Mouse (Mus musculus) cerebellum, adult 11 months (tissue): ENCODE measurements around the gene BC037034.
"Not testable (repeated sequence)": the region's sequence is repeated elsewhere in the genome, so short reads cannot be mapped to it uniquely, and the experiment has no call there.

Experiments
- DNase-seq: peaks from one replicate; pipeline ENCODE4 v3.0.0; 2022

BC037034 gene

GRCm38 (mm10) chr5:138260834-138261233, 3.0 kb downstream of the BC037034 start:
- no peak for DNase-seq

GRCm38 (mm10) chr5:138260051-138260450, 3.8 kb downstream of the BC037034 start:
- no peak for DNase-seq

GRCm38 (mm10) chr5:138258993-138259392, 4.8 kb downstream of the BC037034 start:
- no peak for DNase-seq

GRCm38 (mm10) chr5:138258542-138258941, 5.3 kb downstream of the BC037034 start:
- no peak for DNase-seq

- no peak for DNase-seq
Observed at GRCm38 (mm10) chr5:138258078-138258477, 5.8 kb downstream of the BC037034 start.

- no peak for DNase-seq
Observed at GRCm38 (mm10) chr5:138257585-138257978, 6.3 kb downstream of the BC037034 start.

GRCm38 (mm10) chr5:138256966-138257584, 6.8 kb downstream of the BC037034 start:
- DNase-seq: no peak

- DNase-seq: no peak
Observed at GRCm38 (mm10) chr5:138256094-138256467, 7.8 kb downstream of the BC037034 start.

GRCm38 (mm10) chr5:138255353-138256093, 8.3 kb downstream of the BC037034 start, which contains the start of gene Lamtor4:
TSS of gene Lamtor4 (plus strand) at chr5:138255482.
- peak; percentile 94 for DNase-seq

- no peak for DNase-seq
Observed at GRCm38 (mm10) chr5:138253061-138253460, 10.8 kb downstream of the BC037034 start.

GRCm38 (mm10) chr5:138251144-138251543, 12.7 kb downstream of the BC037034 start:
- DNase-seq: no peak

GRCm38 (mm10) chr5:138241511-138241910, 22.3 kb downstream of the BC037034 start:
- DNase-seq: no peak

GRCm38 (mm10) chr5:138234224-138234623, 29.6 kb downstream of the BC037034 start:
- DNase-seq: no peak

GRCm38 (mm10) chr5:138233778-138234177, 30.1 kb downstream of the BC037034 start:
- no peak for DNase-seq

- DNase-seq: no peak
Observed at GRCm38 (mm10) chr5:138229511-138229910, 34.3 kb downstream of the BC037034 start.

- DNase-seq: no peak
Observed at GRCm38 (mm10) chr5:138228026-138228425, 35.8 kb downstream of the BC037034 start.

- DNase-seq: no peak
Observed at GRCm38 (mm10) chr5:138227367-138227766, 36.5 kb downstream of the BC037034 start.

GRCm38 (mm10) chr5:138226491-138226890, 37.3 kb downstream of the BC037034 start:
- no peak for DNase-seq

GRCm38 (mm10) chr5:138225700-138226099, 38.1 kb downstream of the BC037034 start, which contains the start of gene Nxpe5:
TSS of gene Nxpe5 (plus strand) at chr5:138225898.
- DNase-seq: no peak

GRCm38 (mm10) chr5:138223287-138223686, 40.5 kb downstream of the BC037034 start:
- DNase-seq: no peak

- DNase-seq: peak; percentile 50
Observed at GRCm38 (mm10) chr5:138222111-138222510, 41.7 kb downstream of the BC037034 start.

GRCm38 (mm10) chr5:138219864-138220263, 44.0 kb downstream of the BC037034 start:
- DNase-seq: no peak

- not testable (repeated sequence) for DNase-seq
Observed at GRCm38 (mm10) chr5:138216632-138217031, 47.2 kb downstream of the BC037034 start.
